ENCODE assay signal across 12 mouse cellular contexts in the genomic region with DNA sequence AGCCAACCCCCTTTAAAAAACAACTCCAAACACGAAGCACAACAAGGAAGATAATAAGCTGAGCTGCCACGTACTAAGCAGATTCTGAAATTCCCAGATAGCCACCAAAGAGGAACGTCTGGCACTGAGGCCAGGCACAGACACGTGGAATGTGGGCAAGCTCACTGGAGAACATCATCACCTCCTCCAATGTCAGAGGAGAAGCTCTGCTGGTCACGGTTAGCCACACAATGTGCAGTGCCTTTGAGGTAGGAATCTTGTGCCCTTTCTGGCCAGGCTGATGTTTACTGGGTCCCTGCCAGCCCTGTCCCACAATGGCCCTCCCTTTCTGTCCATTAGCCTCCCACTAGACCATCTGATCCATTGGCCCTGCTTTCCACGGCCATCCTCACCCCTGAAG.
"Had no signal": no experiment of that assay in that cellular context is flagged by ENCODE, and none has a peak within 500 bp of the region (broad histone marks: within the 10 kb centered on the region; RNA-seq: fewer than 3 reads in every experiment).

No protein-coding gene starts in this region.

- H3K36me3 ChIP-seq: limb, embryonic 13.5 days; midbrain, embryonic 12.5 days; neural tube, embryonic 13.5 days had no signal

- H3K4me2 ChIP-seq: limb, embryonic 13.5 days; midbrain, embryonic 12.5 days; neural tube, embryonic 13.5 days had no signal

- H3K27me3 ChIP-seq: limb, embryonic 13.5 days; midbrain, embryonic 12.5 days; neural tube, embryonic 13.5 days had no signal

- ATAC-seq: midbrain, embryonic 16.5 days had no signal

- H3K9me3 ChIP-seq: limb, embryonic 13.5 days; midbrain, embryonic 12.5 days; neural tube, embryonic 13.5 days had no signal

- H3K27ac ChIP-seq: limb, embryonic 13.5 days; liver, embryonic 14.5 days; midbrain, embryonic 12.5 days; neural tube, embryonic 13.5 days had no signal

- DNase-seq: left cerebral cortex, postnatal 4 days; lung, adult 18-20 months; retina, postnatal 1 day; right cerebral cortex, postnatal 4 days; spleen, adult 18-20 months; thymus, adult 18-20 months; thymus, postnatal 14 days had no signal

- H3K4me1 ChIP-seq: limb, embryonic 13.5 days; midbrain, embryonic 12.5 days; neural tube, embryonic 13.5 days had no signal

- H3K9ac ChIP-seq: limb, embryonic 13.5 days; liver, embryonic 14.5 days; midbrain, embryonic 12.5 days; neural tube, embryonic 13.5 days had no signal

- H3K4me3 ChIP-seq: limb, embryonic 13.5 days; midbrain, embryonic 12.5 days; neural tube, embryonic 13.5 days had no signal
